Mouse (Mus musculus): Measurements from ENCODE around the gene Trim69. TPM values are rescaled to one million over a fixed set of nuclear protein-coding genes. Genes with fewer than 3 reads are reported as not detected.

Gene Trim69
- polyA plus RNA-seq, 1 experiment from 2014 or later, result not detected

DNA sequence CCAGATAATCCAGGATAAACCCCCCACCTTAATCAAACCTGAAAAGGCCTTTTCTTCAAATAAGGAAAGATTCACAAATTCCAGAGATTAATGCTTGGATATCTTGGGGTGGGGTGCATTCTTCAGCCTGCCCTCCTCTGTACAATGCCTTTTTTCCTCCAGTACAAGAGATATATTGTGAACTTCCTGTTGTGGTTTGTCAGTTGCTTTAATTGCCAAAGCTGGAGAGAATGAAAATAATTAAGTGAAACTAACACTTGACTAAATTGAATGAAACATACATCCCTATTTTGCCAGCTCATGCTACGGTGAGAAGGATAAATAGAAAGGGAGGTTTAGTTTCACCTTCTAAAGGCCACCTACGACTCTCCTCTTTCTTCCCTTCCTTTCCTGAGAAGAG, 57.7 kb downstream of the Trim69 start:
- Histone ChIP-seq H3K4me3 (ENCODE audit: low read depth, low read length) (no peak overlapping the region), H3K27ac (ENCODE audit: low read depth, low read length) (no peak overlapping the region), H3K36me3 (ENCODE audit: control insufficient read depth, insufficient read depth, low read length) (no peaks in the 10 kb centered on the region), H3K9me3 (ENCODE audit: control insufficient read depth, low read length) (no peaks in the 10 kb centered on the region), H3K27me3 (ENCODE audit: control insufficient read depth, insufficient read depth, low read length) (no peaks in the 10 kb centered on the region), H3K9ac (ENCODE audit: low read length) (no peak overlapping the region), H3K4me1 (ENCODE audit: control insufficient read depth, insufficient read depth, low read length) (no peaks in the 10 kb centered on the region), H3K4me2 (no peak overlapping the region)
- 85% methylated on average over 2 of the region's 2 CpGs for WGBS
- DNase-seq (ENCODE audit: low spot score, missing footprints) (no peak), ATAC-seq (ENCODE audit: low FRiP score) (no peak)

DNA sequence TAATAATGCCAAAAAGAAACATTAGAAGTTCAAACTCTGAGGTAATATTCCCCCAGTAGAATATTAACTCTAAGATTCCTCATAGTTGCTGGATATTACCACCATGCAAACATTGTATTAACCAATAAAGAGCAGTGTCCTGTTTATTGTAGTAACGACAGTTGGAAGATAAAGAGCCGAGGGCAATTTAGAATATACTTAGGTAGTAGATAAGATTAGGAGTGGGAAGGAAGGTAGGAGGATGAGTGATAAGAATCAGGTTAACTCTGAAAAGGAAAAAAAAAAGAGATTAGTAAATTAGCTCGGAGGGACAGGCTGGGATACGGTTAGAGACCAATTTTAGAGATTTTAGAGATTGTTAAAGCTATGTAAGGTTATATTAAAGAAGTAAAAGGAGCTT, 60.9 kb downstream of the Trim69 start:
- Histone ChIP-seq H3K4me1 (ENCODE audit: control insufficient read depth, insufficient read depth, low read length) (no peaks in the 10 kb centered on the region), H3K9me3 (ENCODE audit: control insufficient read depth, low read length) (no peaks in the 10 kb centered on the region), H3K4me2 (no peak overlapping the region), H3K36me3 (ENCODE audit: control insufficient read depth, insufficient read depth, low read length) (no peaks in the 10 kb centered on the region), H3K9ac (ENCODE audit: low read length) (no peak overlapping the region), H3K27me3 (ENCODE audit: control insufficient read depth, insufficient read depth, low read length) (no peaks in the 10 kb centered on the region), H3K4me3 (ENCODE audit: low read depth, low read length) (no peak overlapping the region), H3K27ac (ENCODE audit: low read depth, low read length) (no peak overlapping the region)
- 81% methylated on average over 4 of the region's 4 CpGs for WGBS
- no peak for ATAC-seq (ENCODE audit: low FRiP score)
- no peak for DNase-seq (ENCODE audit: low spot score, missing footprints)

DNA sequence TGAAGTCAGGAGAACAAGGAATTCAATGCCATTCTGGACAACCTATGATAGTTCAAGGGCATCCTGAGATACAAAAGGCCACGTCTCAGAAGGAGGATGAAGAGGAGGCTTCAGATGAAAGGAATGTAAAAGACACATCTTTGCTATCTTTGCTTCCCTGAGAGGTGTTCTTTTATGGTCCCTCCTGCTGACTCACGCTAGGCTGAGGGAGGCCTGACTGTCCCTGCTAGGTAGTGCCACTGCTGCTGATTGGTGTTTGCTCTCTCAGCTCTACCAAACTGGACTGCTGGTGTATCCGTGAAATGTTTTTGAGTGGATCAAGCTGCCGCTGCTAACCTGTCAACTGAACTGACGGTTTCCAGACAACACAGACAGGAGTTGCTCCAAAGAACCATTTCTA, 61.3 kb downstream of the Trim69 start:
- no peaks in the 10 kb centered on the region for H3K27me3 ChIP-seq (ENCODE audit: control insufficient read depth, insufficient read depth, low read length)
- no peak for DNase-seq (ENCODE audit: low spot score, missing footprints)
- no peak overlapping the region for H3K9ac ChIP-seq (ENCODE audit: low read length)
- no peak overlapping the region for H3K27ac ChIP-seq (ENCODE audit: low read depth, low read length)
- no peak overlapping the region for H3K4me2 ChIP-seq
- ATAC-seq (ENCODE audit: low FRiP score), result no peak
- no peaks in the 10 kb centered on the region for H3K36me3 ChIP-seq (ENCODE audit: control insufficient read depth, insufficient read depth, low read length)
- no peaks in the 10 kb centered on the region for H3K9me3 ChIP-seq (ENCODE audit: control insufficient read depth, low read length)
- no peak overlapping the region for H3K4me3 ChIP-seq (ENCODE audit: low read depth, low read length)
- no peaks in the 10 kb centered on the region for H3K4me1 ChIP-seq (ENCODE audit: control insufficient read depth, insufficient read depth, low read length)
- 77% methylated on average over 5 of the region's 5 CpGs for WGBS

DNA sequence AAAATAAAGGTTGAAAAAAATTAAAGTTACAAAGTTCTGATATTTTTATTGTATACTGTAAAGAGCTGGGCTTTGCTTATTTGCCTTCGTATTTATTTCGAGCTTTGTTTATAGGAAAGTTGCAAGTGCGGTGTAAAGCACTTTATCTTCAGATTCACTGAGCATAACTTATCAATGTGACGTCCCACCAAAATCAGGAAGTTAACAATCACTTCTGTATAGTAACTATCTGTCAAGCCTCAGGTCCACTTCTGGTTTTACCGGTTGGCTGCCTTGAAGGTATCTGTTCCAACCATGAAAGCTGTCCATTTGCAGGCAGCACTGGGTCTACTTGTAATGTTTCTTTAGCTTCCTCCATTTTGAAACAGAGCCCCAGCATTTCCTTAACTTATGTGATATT, 61.8 kb downstream of the Trim69 start:
- no peaks in the 10 kb centered on the region for H3K4me1 ChIP-seq (ENCODE audit: control insufficient read depth, insufficient read depth, low read length)
- H3K27ac ChIP-seq (ENCODE audit: low read depth, low read length), result no peak overlapping the region
- no peaks in the 10 kb centered on the region for H3K27me3 ChIP-seq (ENCODE audit: control insufficient read depth, insufficient read depth, low read length)
- 95% methylated on average over 5 of the region's 5 CpGs for WGBS
- no peak for DNase-seq (ENCODE audit: low spot score, missing footprints)
- no peaks in the 10 kb centered on the region for H3K9me3 ChIP-seq (ENCODE audit: control insufficient read depth, low read length)
- H3K36me3 ChIP-seq (ENCODE audit: control insufficient read depth, insufficient read depth, low read length), result no peaks in the 10 kb centered on the region
- ATAC-seq (ENCODE audit: low FRiP score), result no peak
- no peak overlapping the region for H3K4me2 ChIP-seq
- no peak overlapping the region for H3K9ac ChIP-seq (ENCODE audit: low read length)
- H3K4me3 ChIP-seq (ENCODE audit: low read depth, low read length), result no peak overlapping the region

GRCm38 (mm10) chr2:122223654-122224053, 63.2 kb downstream of the Trim69 start:
- Histone ChIP-seq H3K27ac (ENCODE audit: low read depth, low read length) (no peak overlapping the region), H3K36me3 (ENCODE audit: control insufficient read depth, insufficient read depth, low read length) (no peaks in the 10 kb centered on the region), H3K9me3 (ENCODE audit: control insufficient read depth, low read length) (no peaks in the 10 kb centered on the region), H3K27me3 (ENCODE audit: control insufficient read depth, insufficient read depth, low read length) (no peaks in the 10 kb centered on the region), H3K4me1 (ENCODE audit: control insufficient read depth, insufficient read depth, low read length) (no peaks in the 10 kb centered on the region), H3K4me2 (no peak overlapping the region), H3K4me3 (ENCODE audit: low read depth, low read length) (no peak overlapping the region), H3K9ac (ENCODE audit: low read length) (no peak overlapping the region)
- DNase-seq (ENCODE audit: low spot score, missing footprints) (no peak), ATAC-seq (ENCODE audit: low FRiP score) (no peak)

Other genes starting within 250 kb of the Trim69 start
- 55.4 and 60.3 TPM in 2 replicates for gene Ctdspl2, start 204.7 kb upstream of the Trim69 start, polyA plus RNA-seq (2014; fragmentation: Nextera tagmentation; extraction: Ambion mirVana)
- 0.34 and 0.55 TPM in 2 replicates for gene Mageb3, start 204.6 kb upstream of the Trim69 start, polyA plus RNA-seq (2014; fragmentation: Nextera tagmentation; extraction: Ambion mirVana)
- 13.2 and 14.3 TPM in 2 replicates for gene Eif3j1, start 132.2 kb upstream of the Trim69 start, polyA plus RNA-seq (2014; fragmentation: Nextera tagmentation; extraction: Ambion mirVana)
- gene Spg11, start 42.3 kb upstream of the Trim69 start, polyA plus RNA-seq (2014; fragmentation: Nextera tagmentation; extraction: Ambion mirVana), result 11.1 and 11.9 TPM in 2 replicates
- 124 and 131 TPM in 2 replicates for gene B2m, start 13.0 kb upstream of the Trim69 start, polyA plus RNA-seq (2014; fragmentation: Nextera tagmentation; extraction: Ambion mirVana)
- gene Patl2, start 25.5 kb downstream of the Trim69 start, polyA plus RNA-seq (2014; fragmentation: Nextera tagmentation; extraction: Ambion mirVana), result not detected in 2 replicates
- gene Terb2, start 25.6 kb downstream of the Trim69 start, polyA plus RNA-seq (2014; fragmentation: Nextera tagmentation; extraction: Ambion mirVana), result not detected in 2 replicates
- gene Sord, start 74.0 kb downstream of the Trim69 start, polyA plus RNA-seq (2014; fragmentation: Nextera tagmentation; extraction: Ambion mirVana), result 34.2 and 38.1 TPM in 2 replicates
- 0.03 TPM in 1 of 2 replicates, not detected in the other for gene Duox2, start 137.7 kb downstream of the Trim69 start, polyA plus RNA-seq (2014; fragmentation: Nextera tagmentation; extraction: Ambion mirVana)
- gene Duoxa2, start 138.2 kb downstream of the Trim69 start, polyA plus RNA-seq (2014; fragmentation: Nextera tagmentation; extraction: Ambion mirVana), result not detected in 2 replicates
- gene Duoxa1, start 153.0 kb downstream of the Trim69 start, polyA plus RNA-seq (2014; fragmentation: Nextera tagmentation; extraction: Ambion mirVana), result not detected in 2 replicates
- gene Duox1, start 155.0 kb downstream of the Trim69 start, polyA plus RNA-seq (2014; fragmentation: Nextera tagmentation; extraction: Ambion mirVana), result 0.04 TPM in 1 of 2 replicates, not detected in the other
- gene Shf, start 208.5 kb downstream of the Trim69 start, polyA plus RNA-seq (2014; fragmentation: Nextera tagmentation; extraction: Ambion mirVana), result 6.7 and 9.2 TPM in 2 replicates

Data from midbrain, embryonic 11.5 days (tissue).